Mouse (Mus musculus) left cerebral cortex, postnatal 25 days (tissue): ENCODE measurements around the gene Mrpl14. TPM values are rescaled to one million over a fixed set of nuclear protein-coding genes. Genes with fewer than 3 reads are reported as not detected.

ENCODE experiments used
- DNase-seq, 2 experiments: peaks; one replicate each; pipeline ENCODE4 v3.0.0; 2022; ENCODE audit warnings: low spot score in 2 of 2, mixed read lengths in 1 of 2
- intact Hi-C: fragments of 180-260 bp; cut with DNase I; formaldehyde crosslinking; loops from one replicate; pipeline ENCODE4 v1.15.1; 2025
- total RNA-seq, 2 experiments: library from RNA; stranded (reverse); gene quantifications; 2 replicates each; pipeline ENCODE4 v1.2.3; 2021

The Mrpl14 gene
- total RNA-seq, 2 experiments from 2014 or later: 39.5 to 41.2 TPM

GRCm38 (mm10) chr17:45737078-45737601 is 51.0 kb downstream of the Mrpl14 start:
- no peak for DNase-seq
- intact Hi-C loops: loop anchor here (5.0 to 10.0 kb wide), 2 partner anchors 165 to 428 kb away; partner anchors contain the start of gene Gtpbp2

DNA sequence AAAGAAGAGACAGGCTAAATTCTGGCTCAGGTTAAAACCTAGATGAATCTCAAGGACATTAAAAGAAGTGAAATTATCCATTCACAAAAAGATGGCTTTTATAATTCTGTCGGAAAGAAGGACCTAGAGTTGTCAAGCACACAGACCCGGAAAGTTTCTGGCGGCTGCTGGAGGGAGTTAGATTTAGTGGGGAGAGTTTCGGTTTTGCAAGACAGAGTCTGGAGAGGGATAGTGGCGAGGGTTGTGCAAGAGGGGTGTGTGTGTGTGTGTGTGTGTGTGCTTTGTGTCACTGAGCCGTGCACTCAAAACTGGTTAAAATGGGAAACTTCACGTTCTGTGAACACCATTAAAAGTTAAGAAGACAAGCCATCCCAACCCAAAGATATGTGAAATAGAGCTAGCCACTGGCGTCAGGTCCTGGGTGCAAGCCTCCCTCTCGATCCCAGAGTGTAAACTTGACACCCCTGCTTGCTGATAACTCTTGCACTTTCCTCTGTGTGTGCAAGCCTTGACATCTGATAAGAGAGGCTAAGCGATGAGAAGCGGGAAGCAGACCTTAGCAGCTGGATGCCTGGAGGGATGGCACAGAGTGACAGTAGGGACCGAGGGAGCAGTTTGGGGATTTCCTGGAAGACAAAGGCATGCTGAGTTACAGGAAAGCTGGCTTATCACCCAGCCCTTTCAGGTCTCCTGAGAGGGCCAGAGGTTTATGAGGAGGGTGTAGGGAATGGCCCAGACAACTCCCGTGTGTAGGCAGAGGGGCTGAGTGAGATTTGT is 56.4 kb downstream of the Mrpl14 start:
- intact Hi-C loops: no loop called here
- no peak for DNase-seq

- intact Hi-C loops: no loop called here
- no peak for DNase-seq
Observed at GRCm38 (mm10) chr17:45745629-45746028, 59.5 kb downstream of the Mrpl14 start.

DNA sequence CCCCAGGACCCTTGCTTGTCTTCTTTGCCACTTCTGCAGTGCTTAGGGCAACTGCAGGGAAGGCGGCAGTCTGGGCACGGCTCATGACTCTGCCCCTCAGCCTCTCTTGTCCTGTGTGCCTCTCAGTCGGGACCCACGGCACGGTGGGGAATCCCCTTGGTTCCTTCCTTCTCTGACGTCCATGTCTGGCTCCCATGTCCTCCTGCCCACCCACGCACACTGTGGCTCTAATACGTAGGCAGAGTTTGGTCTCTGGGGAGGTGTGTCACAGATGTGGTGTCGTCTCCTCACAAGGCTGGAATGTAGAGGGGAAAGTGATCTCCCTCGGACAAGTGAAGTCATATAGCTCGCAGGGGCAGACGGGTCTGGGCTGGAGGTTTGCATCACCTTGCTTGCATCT is 60.6 kb downstream of the Mrpl14 start:
- intact Hi-C loops: no loop called here
- DNase-seq: no peak

GRCm38 (mm10) chr17:45747293-45747692 is 61.2 kb downstream of the Mrpl14 start:
- DNase-seq: no peak
- intact Hi-C loops: no loop called here

Other genes starting within 250 kb of the Mrpl14 start
- gene Spats1, start 210.9 kb upstream of the Mrpl14 start, total RNA-seq: 1 to 10 TPM; 5.2 to 6.1 TPM
- 10 to 100 TPM; 23.0 to 24.6 TPM for gene Aars2, start 179.5 kb upstream of the Mrpl14 start, total RNA-seq
- 1 to 10 TPM; 1.1 to 1.3 TPM for gene Tcte1, start 162.9 kb upstream of the Mrpl14 start, total RNA-seq
- 100 to 1,000 TPM; 118 to 128 TPM for gene Tmem151b, start 136.6 kb upstream of the Mrpl14 start, total RNA-seq
- 1 to 10 TPM; 1.6 to 2.0 TPM for gene Nfkbie, start 130.6 kb upstream of the Mrpl14 start, total RNA-seq
- 10 to 100 TPM; 30.3 to 32.2 TPM for gene Slc35b2, start 122.4 kb upstream of the Mrpl14 start, total RNA-seq
- gene Hsp90ab1, start 113.1 kb upstream of the Mrpl14 start, total RNA-seq: 1,000 to 10,000 TPM; 1,565 to 1,601 TPM
- gene Slc29a1, start 86.7 kb upstream of the Mrpl14 start, total RNA-seq: 10 to 100 TPM; 16.8 to 18.8 TPM
- not detected for gene Mymx, start 84.2 kb upstream of the Mrpl14 start, total RNA-seq
- gene Capn11, start 27.0 kb upstream of the Mrpl14 start, total RNA-seq: under 1 TPM; 0.18 to 0.21 TPM
- gene Tmem63b, start 583 bp downstream of the Mrpl14 start, total RNA-seq: 100 to 1,000 TPM; 178 to 186 TPM
- gene 1600014C23Rik, start 47.5 kb downstream of the Mrpl14 start, total RNA-seq: under 1 TPM in 1 of 2 experiments, not detected in 1; 0.73 TPM